Mouse (Mus musculus) hindbrain, embryonic 16.5 days (tissue): ENCODE measurements around the gene Robo1. TPM values are rescaled to one million over a fixed set of nuclear protein-coding genes. Genes with fewer than 3 reads are reported as not detected.

Experiments used
- ATAC-seq: fragments of 200-750 bp; cut with Nextera tagmentation; 2 replicates; pipeline ENCODE4 v1.8.0; 2017; ENCODE audit warnings: moderate TSS enrichment, moderate library complexity
- H3K27ac ChIP-seq: fragments of 300-500 bp; sonication (generic); 2 replicates; pipeline ENCODE4 v1.5.1; 2014; ENCODE audit warnings: low read depth, mild to moderate bottlenecking, control low read depth, low read length, moderate library complexity
- H3K27me3 ChIP-seq: fragments of 300-500 bp; sonication (generic); replicated peaks from 2 replicates; pipeline ENCODE4 v1.6.1; 2014; ENCODE audit warnings: low read length; ENCODE audit not compliant: control insufficient read depth, insufficient read depth
- H3K36me3 ChIP-seq: fragments of 300-500 bp; sonication (generic); 2 replicates; pipeline ENCODE4 v1.6.1; 2014; ENCODE audit warnings: mild to moderate bottlenecking, low read length, moderate library complexity, mixed read lengths; ENCODE audit not compliant: control insufficient read depth, insufficient read depth
- H3K4me1 ChIP-seq: fragments of 300-500 bp; sonication (generic); 2 replicates; pipeline ENCODE4 v1.6.1; 2014; ENCODE audit warnings: low read depth, low read length; ENCODE audit not compliant: control insufficient read depth, insufficient read depth
- H3K4me2 ChIP-seq: fragments of 300-500 bp; sonication (generic); 2 replicates; pipeline ENCODE4 v1.6.1; 2014; ENCODE audit warnings: mild to moderate bottlenecking, low read length, control low read depth, moderate library complexity
- H3K4me3 ChIP-seq: fragments of 300-500 bp; sonication (generic); 2 replicates; pipeline ENCODE4 v1.5.1; 2014; ENCODE audit warnings: mild to moderate bottlenecking, low read length, control low read depth, moderate library complexity
- H3K9ac ChIP-seq: fragments of 300-500 bp; sonication (generic); 2 replicates; pipeline ENCODE4 v1.6.1; 2014; ENCODE audit warnings: low read depth, mild to moderate bottlenecking, control low read depth, low read length, moderate library complexity
- H3K9me3 ChIP-seq: fragments of 300-500 bp; sonication (generic); 2 replicates; pipeline ENCODE4 v1.6.1; 2014; ENCODE audit warnings: mild to moderate bottlenecking, low read length, moderate library complexity; ENCODE audit not compliant: control insufficient read depth
- WGBS: fragments of 180-500 bp; shearing (Covaris S2); extraction: QIAGEN DNeasy Blood & Tissue Kit; methylation state at CpG from one replicate; pipeline ENCODE4 v1.1.7; 2014; 5-methylcytosine and 5-hydroxymethylcytosine counted together
- polyA plus RNA-seq: library from polyadenylated mRNA; unstranded; fragments of >200 nt; fragmentation: Nextera tagmentation; extraction: Ambion mirVana; gene quantifications from 2 replicates; pipeline ENCODE4 v1.2.1, GENCODE M21; 2015

Robo1 gene
- polyA plus RNA-seq, 1 experiment from 2014 or later, result 26.8 TPM

DNA sequence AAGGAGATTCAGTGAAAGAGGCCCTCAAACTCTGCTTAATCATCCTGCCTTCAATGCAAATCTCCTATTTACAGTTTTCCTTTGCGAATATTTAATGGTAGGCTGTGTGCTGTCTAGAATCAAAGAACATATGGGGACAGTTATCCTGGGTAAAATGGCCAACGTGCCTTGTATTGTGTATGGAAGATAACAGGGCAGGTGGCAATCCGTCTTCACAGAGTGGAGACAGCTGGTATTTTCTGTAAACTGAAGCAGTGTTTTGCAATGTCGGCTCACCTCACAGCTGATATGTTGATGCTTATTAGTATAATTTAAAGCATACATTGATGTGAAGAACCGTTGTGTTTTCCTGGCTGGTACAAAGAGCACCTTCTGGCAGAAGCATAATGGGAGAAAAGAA lies 464.2 kb downstream of the Robo1 start:
- Histone ChIP-seq H3K36me3 (no peaks in the 10 kb centered on the region), H3K4me2 (no peak overlapping the region), H3K27ac (no peak overlapping the region), H3K4me3 (no peak overlapping the region), H3K9me3 (no peaks in the 10 kb centered on the region), H3K9ac (no peak overlapping the region), H3K4me1 (peaks cover 9% of the 10 kb centered on the region), H3K27me3 (no peaks in the 10 kb centered on the region)
- ATAC-seq, result no peak
- 30% methylated on average over 5 of the region's 5 CpGs for WGBS

GRCm38 (mm10) chr16:72773034-72773433 lies 464.9 kb downstream of the Robo1 start:
- Histone ChIP-seq H3K9me3 (no peaks in the 10 kb centered on the region), H3K4me3 (no peak overlapping the region), H3K9ac (no peak overlapping the region), H3K4me2 (no peak overlapping the region), H3K27me3 (no peaks in the 10 kb centered on the region), H3K27ac (no peak overlapping the region), H3K4me1 (peaks cover 9% of the 10 kb centered on the region), H3K36me3 (no peaks in the 10 kb centered on the region)
- WGBS, result 37% methylated on average over 7 of the region's 7 CpGs
- no peak for ATAC-seq

GRCm38 (mm10) chr16:72778520-72778919 lies 470.4 kb downstream of the Robo1 start:
- H3K9ac ChIP-seq, result no peak overlapping the region
- no peak overlapping the region for H3K4me2 ChIP-seq
- no peaks in the 10 kb centered on the region for H3K36me3 ChIP-seq
- H3K9me3 ChIP-seq, result no peaks in the 10 kb centered on the region
- no peaks in the 10 kb centered on the region for H3K27me3 ChIP-seq
- no peaks in the 10 kb centered on the region for H3K4me1 ChIP-seq
- no peak overlapping the region for H3K4me3 ChIP-seq
- no peak for ATAC-seq
- WGBS, result 67% methylated on average over 9 of the region's 9 CpGs
- H3K27ac ChIP-seq, result no peak overlapping the region

DNA sequence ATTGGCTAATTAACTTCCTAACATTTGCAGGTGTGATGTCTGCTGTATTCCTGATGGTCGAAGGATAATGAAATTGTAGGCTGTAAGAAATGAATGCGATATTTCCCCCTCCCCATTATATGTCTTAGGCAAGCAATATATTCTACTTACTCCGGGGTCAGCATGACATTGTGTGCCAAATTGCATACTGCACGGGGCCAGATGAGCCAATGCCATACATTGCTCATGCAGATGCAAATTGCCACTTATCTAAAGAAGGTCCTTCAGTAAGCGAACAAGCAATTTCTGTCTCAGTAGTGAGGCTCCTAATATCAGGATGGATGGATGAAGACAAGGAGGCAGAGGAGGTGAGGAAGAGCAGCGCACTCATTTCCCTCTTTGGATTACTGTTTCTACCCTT lies 474.1 kb downstream of the Robo1 start:
- Histone ChIP-seq H3K4me3 (no peak overlapping the region), H3K36me3 (no peaks in the 10 kb centered on the region), H3K27me3 (no peaks in the 10 kb centered on the region), H3K4me2 (no peak overlapping the region), H3K27ac (no peak overlapping the region), H3K9ac (no peak overlapping the region), H3K4me1 (no peaks in the 10 kb centered on the region), H3K9me3 (no peaks in the 10 kb centered on the region)
- 58% methylated on average over 6 of the region's 6 CpGs for WGBS
- no peak for ATAC-seq

DNA sequence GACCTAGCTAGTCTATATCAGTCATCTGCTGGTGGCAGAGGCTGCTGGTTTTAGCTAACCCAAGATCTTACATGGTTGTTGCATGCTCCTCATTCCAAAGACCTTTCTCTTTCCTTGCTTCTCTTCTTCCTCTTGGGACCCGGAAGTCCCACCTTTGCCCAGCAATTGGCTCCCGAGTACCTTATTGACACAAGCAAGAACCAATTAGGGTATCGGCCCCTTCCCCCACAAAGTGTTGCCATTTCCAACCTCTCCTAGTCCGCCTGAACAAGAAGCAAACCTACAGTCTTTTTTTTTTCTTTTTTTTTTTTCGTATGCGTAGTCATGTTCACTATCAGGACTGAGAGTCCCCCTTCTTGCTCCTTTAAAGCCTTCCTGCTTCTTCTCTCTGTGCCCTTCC lies 478.0 kb downstream of the Robo1 start:
- Histone ChIP-seq H3K36me3 (no peaks in the 10 kb centered on the region), H3K9me3 (no peaks in the 10 kb centered on the region), H3K27me3 (no peaks in the 10 kb centered on the region), H3K9ac (no peak overlapping the region), H3K4me1 (no peaks in the 10 kb centered on the region), H3K27ac (no peak overlapping the region), H3K4me2 (no peak overlapping the region), H3K4me3 (no peak overlapping the region)
- no peak for ATAC-seq
- WGBS, result 93% methylated on average over 6 of the region's 6 CpGs

DNA sequence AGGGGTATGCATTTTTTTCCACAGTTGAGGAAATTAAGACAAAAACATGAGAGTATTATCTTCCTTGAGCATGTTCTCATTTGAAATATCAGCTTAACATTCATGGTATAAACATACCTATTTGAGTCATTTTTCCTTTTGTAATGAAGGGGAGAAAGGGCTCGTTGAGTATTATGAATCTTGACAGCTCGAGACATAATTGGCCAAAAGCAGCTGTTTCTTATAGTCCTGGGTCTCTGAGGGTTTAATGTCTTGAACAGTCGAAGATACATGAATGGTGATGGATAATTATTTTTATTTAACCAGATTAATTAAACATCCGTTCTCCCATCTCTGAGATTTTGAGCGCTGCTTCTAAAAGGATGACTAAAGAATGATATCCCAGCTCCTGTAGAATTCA lies 478.5 kb downstream of the Robo1 start:
- Histone ChIP-seq H3K9ac (no peak overlapping the region), H3K4me2 (no peak overlapping the region), H3K4me3 (no peak overlapping the region), H3K4me1 (no peaks in the 10 kb centered on the region), H3K9me3 (no peaks in the 10 kb centered on the region), H3K27ac (no peak overlapping the region), H3K27me3 (no peaks in the 10 kb centered on the region), H3K36me3 (no peaks in the 10 kb centered on the region)
- no peak for ATAC-seq
- 43% methylated on average over 5 of the region's 5 CpGs for WGBS

DNA sequence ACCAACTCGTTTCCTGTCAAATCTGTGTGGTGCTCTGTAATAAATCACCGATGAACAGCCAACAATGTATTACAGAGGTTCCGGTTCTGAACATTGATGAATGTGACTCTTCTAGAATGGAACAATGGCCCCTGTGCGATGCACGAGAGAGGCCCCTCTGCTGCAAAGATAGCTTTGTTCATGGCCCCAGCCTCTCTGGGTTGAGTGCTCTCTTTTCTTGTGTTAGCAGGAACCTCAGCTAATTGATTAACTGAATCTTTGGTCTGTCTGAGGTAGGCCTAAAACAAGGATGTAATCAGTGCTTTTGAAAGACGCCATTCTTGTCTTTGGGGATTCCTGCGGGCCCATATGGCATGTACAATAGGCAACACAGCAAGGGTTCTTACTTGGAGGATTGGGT lies 479.9 kb downstream of the Robo1 start:
- no peaks in the 10 kb centered on the region for H3K4me1 ChIP-seq
- H3K27ac ChIP-seq, result no peak overlapping the region
- WGBS, result 15% methylated on average over 7 of the region's 7 CpGs
- no peak overlapping the region for H3K4me3 ChIP-seq
- H3K4me2 ChIP-seq, result no peak overlapping the region
- H3K9me3 ChIP-seq, result no peaks in the 10 kb centered on the region
- ATAC-seq, result peak; percentile 60
- no peaks in the 10 kb centered on the region for H3K36me3 ChIP-seq
- no peaks in the 10 kb centered on the region for H3K27me3 ChIP-seq
- H3K9ac ChIP-seq, result no peak overlapping the region

DNA sequence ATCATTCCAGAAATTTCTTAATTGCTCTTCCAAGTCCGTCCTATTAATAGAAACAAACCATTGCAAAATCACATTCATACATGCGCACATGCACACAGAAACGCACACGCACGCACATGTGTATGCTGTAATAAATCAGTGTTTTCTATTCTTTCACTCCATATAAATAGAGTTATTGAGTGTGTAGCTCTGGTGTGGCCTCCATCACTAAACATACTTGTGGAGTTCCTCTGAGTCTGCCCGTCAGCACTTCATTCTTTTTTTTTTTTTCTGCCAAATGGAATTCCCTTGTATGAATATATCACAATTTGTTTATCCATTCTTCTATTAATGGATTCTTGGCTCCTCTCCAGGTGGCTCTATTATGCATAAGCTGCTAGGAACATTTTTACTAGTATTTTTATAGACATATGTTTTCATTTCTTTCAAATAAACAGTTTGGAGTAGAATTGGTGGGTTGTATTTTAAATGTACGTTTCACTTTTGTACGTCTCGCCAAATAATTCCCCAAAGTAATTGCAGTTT lies 483.1 kb downstream of the Robo1 start:
- 85% methylated on average over 9 of the region's 9 CpGs for WGBS

DNA sequence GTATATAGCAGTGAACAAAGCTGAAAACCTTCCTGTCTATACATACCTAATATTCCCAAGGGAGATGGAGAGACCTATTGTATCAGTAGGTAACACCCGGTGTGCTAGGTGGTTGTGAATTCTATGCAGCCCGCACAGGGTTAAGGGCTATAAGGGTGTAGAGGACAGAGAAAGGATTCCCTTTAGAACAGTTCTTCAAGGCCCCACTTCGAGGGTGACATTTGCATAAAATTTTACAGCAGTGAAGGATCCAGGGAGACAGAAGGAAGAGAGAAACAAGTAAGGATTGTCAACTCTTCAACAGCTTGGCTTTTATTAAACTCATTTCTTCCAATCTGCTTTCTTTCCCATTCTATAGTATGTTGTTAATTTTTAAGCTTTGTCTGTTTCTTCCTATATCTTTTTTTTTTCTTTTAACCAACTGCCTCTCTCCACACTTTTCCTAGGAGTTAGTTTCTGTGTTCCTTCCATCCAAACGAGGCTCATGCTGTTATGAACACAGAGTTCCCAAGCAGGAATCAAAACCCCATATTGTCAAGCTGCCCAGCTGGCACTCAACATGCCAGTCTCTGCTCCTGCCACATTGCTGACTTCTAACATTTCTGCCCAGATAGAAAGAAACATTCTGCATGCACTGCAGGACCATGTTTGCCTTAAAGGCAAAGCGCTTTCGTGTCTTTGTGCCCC lies 486.7 kb downstream of the Robo1 start:
- H3K27ac ChIP-seq, result no peak overlapping the region
- H3K4me3 ChIP-seq, result no peak overlapping the region
- WGBS, result 49% methylated on average over 6 of the region's 6 CpGs
- no peak overlapping the region for H3K9ac ChIP-seq
- peak; percentile 66; the same call in 1 of the 2 replicates for ATAC-seq
- no peaks in the 10 kb centered on the region for H3K9me3 ChIP-seq
- H3K4me1 ChIP-seq, result peaks cover 6% of the 10 kb centered on the region
- no peak overlapping the region for H3K4me2 ChIP-seq
- no peaks in the 10 kb centered on the region for H3K36me3 ChIP-seq
- H3K27me3 ChIP-seq, result no peaks in the 10 kb centered on the region

More for the DNA sequence above, 483.1 kb downstream of the Robo1 start:
- Histone ChIP-seq H3K36me3 (no peaks in the 10 kb centered on the region), H3K4me1 (peaks cover 5% of the 10 kb centered on the region), H3K4me3 (no peak overlapping the region), H3K27ac (no peak overlapping the region), H3K9me3 (no peaks in the 10 kb centered on the region), H3K27me3 (no peaks in the 10 kb centered on the region), H3K4me2 (no peak overlapping the region), H3K9ac (no peak overlapping the region)
- ATAC-seq, result no peak
